Mouse (Mus musculus): Measurements from ENCODE around the gene Srsf4.
A peak's percentile ranks its signal among the peaks of the same experiment; 100 is the strongest.

Gene Srsf4

DNA sequence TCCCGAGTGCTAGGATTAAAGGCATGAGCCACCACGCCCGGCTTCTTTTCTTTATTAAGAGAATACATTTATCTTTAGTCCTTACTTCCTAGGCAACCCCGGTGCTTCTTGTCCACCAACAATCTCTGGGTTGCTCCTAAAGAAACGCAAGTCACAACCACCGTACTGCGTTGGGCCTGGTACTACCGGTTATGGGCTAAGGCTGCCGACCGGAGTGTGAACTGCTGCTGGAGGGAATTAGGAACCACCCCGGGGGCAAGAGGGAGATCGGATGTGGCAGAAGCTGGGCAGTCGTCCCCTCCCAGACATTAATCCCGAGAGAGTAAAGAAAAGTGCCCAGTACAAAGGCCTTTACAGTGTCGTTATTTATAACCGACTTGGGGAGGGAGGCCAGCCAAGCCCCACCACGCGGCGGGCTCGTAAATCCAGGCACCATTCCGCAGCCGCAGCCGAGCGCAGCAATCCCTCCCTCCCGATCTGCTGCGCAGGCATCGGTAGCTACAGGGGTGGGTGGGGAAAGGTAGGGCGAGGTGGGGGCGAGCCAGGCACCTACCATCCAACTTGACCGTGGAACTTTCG lies 41.6 kb downstream of the Srsf4 start:
- DNase-seq (ENCODE audit: low read depth, low spot score), result no peak

DNA sequence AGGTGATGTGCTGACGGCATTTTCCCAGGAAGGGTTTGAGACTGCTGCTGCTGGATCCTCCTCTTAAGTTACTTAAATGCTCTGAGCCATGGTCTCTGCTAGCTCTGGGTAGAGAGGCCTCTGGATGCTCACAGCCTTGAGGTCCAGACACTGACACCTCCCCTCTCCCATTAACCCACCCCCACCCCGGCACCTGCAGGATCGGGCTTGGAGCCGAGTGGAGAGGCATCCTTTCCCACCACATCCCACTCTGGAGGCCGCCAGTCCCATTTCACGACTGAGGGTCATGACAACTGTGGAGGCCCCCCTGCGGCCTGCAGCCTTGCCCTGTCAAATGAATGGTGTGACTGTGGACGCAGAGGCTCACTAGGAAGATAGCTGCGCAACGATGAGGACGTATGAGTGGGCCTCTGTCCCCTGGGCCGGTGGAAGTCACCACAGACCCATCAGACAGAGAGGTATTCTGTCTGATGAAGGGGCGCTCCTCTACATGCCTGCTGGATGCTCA lies 42.5 kb downstream of the Srsf4 start:
- no peak for DNase-seq (ENCODE audit: low read depth, low spot score)

DNA sequence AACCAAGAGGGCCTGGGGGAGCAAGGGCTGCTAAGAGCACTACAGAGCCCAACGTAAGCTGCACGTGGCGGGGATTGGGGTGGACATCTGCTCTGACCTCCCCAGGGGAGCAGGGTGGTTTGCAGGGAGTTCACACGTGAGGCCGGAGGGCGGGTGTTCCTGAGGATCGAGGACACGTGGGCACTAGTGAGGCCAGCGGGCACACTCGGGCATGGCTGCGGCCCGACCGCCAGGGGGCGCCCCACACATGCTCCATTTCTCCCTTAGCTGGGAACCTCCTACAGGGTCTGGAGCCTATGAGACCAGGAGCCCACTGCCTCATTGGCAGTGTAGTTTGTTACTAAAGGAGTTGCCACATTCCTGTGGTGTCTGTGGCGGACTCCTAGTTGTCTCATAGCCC lies 43.0 kb downstream of the Srsf4 start:
- no peak for DNase-seq (ENCODE audit: low read depth, low spot score)

DNA sequence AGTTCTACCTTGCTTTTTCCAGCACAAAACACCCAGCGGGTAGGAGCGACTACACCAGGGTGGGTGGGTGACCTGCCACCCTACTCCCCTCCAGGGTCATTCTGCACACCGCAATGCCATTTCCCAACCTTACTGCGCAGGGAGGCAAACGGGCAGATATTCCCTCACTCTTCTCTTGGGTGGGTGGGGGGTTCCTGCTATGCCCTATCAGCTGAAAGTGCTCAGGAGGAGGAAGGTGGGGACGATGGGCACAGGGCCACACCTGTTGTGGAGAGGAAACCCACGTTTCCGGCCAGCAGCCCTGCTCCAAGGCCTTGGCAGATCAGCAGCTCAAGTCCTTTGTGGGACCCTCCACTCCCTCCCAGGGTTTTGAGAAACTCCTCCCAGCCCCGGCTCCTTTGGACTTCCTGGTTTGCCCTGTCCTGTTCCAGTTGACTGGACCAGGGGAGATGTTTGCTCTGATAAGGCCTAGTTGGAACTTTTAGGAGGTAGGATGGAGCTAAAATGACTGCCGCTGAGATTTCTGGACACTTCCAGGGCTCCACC lies 43.7 kb downstream of the Srsf4 start:
- no peak for DNase-seq (ENCODE audit: low read depth, low spot score)

DNA sequence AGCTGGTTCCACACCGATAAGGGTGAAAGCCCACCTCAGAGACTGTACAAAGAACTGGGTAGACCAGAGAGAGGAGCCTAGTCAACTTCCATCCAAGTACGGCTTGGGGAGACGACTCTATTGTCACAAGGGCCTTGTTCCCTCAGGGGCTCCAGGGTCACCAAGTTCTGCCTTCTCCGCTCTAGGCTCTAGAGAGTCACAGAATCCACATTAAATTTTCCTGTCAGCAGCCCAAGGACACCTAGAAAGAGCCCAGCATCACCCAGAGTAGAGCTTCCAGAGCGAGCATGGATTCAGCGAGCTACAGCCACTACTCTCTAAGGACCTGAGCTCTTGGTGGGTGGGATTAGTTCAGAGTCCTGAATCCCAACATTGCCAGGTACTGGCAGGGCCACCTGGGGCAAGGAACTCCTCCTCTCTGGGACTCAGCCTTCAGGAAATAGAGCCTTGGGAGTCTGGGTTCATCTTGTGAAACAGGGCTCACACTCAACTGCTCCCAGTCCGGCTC lies 44.7 kb downstream of the Srsf4 start:
- no peak for DNase-seq (ENCODE audit: low read depth, low spot score)

DNA sequence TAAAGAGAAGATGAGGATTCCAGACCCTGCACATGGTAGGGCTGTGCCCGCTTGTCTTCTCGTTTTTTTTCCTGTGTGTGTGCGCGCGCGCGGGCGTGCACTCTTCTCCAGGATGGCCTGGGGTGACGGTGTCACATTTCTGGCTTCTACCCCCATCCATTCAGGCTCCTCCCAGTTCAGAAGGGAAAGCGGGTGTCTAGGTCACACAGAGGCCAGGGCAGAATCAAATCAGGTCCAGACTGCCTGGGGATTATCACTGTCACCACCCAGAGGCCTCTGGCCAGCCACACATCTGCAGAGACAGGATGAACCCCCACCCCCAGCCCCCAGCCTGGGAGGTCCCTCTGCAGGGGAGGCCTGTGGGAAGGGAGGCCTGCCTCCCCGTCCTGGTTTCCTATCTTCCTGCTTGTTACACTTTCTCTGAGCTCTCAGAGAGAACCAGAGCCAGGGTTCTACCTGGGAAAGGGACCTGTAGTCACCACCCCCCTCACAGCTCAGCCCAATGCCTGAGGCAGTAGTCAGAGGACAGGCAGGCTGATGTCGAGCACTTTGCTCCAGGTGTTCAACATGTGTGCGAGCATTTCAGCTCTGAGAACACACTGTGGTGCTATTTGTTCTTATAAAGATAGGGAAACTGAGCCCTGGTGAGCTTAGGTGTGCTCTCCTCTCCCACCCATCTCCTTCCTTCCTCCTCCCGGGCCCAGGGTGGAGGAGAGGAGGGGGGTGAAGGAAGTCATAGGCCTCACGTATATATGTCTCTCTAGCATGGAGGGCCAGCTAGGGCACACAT lies 45.5 kb downstream of the Srsf4 start:
- peak; percentile 59 for DNase-seq (ENCODE audit: low read depth, low spot score)

DNA sequence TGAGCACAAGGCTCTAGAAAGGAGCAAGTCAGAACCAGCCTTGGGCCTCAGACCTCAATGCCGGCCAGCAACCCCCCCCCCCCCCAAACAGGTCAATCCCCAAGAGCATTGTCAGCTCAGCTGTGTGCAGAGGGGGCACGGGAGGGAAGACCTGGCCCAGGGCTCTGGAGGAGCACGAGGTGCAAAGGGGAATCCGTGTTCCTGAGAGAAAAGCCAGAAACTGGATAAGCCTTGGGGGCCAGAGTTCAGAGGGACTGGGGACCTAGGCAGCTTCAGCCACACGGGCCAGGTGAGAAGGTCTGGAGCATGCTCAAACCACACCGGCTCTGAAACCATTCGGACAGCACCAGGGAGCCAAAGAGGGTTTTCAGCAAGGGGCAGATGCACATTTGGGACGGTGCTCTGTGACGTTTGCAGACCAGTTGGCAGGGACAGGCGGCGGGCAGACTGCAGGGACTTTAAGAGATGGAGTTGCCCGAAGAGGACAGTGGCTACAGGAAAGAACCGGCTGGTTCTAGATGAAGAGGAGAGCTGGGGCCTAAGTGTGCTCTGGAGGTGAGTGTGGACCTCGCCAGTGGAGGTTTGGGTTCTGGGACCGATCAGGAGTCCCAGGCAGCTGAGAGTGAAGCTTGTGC lies 46.2 kb downstream of the Srsf4 start:
- no peak for DNase-seq (ENCODE audit: low read depth, low spot score)

DNA sequence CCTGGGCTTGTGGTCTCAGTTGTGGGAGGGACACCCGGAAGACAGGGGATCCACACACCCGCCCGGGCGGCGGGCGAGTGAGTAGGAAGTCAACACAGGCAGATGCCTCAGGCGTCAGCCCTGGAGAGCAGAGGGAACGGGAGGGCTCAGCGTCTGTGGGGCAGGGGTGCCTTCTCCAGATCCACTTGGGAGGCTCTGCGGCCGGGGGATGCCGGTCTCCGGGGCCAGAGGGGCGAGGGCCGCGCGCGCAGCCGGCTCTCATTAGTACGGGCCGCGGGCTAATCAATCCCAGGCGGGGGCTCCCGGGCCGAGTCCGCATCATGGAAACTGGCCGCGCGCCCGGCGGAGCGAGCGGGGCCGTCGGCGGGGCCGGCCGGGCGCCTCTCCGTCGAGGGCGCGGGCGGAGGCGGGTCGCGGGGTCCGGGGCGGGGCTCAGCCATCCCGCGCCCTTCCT lies 46.8 kb downstream of the Srsf4 start:
- no peak for DNase-seq (ENCODE audit: low read depth, low spot score)

DNA sequence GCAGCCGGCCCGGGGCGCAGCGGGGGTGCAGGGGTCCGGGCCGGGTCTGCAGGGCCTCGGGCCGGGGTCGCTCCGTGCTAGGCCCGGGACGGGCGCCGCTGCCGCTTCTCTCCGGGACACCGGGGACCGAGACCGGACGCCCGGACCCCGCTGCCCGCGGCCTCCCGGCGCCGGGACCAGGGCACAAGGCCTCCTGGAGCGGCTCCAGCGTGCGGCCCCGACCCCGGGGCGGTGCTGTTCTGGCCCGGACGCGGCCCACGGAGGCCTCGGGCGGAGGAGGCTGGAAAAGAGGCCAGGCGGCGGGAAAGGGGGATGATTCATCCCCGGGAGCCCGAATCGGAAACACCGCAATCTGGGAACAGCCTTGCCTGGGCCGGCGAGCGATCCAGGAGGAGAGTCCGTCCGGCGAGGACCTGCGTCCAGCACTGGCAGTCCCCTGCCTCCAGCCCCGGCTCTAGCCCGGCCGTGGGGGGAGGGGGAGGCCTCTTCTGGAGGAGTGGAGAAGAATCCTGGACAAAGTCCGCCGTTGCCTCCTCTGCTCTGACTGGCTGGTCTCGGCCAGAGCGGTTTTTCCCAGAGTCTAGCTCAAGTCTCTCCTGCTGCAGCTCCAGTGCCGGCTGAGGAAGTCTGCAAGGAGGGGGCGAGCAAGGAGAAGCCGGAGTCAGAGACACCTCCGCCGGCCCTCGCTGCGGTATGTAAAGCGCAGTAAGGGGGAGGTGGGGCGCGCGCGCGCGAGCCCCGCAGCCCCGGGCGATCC lies 47.4 kb downstream of the Srsf4 start:
- DNase-seq (ENCODE audit: low read depth, low spot score), result no peak

DNA sequence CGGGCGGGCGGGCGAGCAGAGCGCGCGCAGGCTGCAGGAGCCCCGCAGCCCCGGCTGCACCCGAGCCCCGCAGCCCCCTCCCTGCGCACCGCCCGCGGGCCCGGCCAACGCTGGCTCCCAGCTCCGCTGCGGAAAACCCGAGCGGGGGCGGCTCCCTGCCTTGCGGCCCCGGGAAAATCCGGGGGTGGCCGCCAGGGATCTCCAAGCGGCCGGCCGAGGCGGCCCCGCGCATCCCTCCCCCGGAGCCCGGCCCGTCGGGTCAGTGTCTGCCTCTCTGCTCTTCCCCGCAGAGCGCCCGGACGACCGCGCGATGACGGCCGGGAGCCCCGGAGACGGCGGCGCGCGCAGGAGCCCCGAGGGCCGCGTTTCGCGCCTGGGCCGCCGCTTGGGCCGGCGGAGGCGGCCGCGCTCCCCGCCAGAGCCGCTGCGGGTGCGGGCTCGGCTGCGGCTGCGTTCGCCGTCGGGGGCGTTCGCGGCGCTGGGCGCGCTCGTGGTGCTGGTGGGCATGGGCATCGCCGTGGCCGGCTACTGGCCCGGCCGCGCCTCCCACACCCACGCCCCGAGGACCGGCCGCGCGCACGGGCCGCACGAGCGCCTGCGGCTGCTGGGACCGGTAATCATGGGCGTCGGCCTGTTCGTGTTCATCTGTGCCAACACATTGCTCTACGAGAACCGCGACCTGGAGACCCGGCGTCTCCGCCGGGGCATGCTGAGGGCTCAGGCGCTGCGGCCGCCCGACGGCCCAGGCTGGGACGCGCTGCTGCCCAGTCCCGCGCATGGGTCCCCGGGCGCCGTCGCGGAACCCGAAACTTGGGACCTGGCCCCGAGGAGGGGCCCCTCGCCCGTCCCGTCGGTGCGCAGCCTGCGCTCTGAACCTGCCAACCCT lies 48.3 kb downstream of the Srsf4 start, which contains the start of gene Tmem200b:
Tmem200b (plus strand) TSS at position 311 of the 886 bp plus-strand sequence.
- no peak for DNase-seq (ENCODE audit: low read depth, low spot score)

DNA sequence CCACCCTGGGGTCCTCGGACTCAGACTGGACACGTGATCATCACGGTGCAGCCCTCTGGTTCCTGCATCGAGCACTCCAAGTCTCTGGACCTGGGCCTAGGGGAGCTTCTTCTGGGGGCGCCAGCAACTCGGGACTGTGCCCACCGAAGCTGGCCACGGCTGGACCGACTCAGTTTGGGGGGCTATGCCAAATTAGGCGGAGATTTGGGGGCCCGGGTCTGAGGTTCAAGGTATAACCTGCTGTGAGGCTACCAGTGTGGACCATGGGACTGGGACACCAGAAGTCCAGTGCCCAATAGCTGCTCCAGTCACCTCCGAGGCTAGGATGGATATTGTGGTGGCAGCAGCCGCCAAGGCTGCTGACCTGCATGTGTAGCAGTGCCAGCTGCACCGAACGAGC lies 49.0 kb downstream of the Srsf4 start:
- no peak for DNase-seq (ENCODE audit: low read depth, low spot score)

DNA sequence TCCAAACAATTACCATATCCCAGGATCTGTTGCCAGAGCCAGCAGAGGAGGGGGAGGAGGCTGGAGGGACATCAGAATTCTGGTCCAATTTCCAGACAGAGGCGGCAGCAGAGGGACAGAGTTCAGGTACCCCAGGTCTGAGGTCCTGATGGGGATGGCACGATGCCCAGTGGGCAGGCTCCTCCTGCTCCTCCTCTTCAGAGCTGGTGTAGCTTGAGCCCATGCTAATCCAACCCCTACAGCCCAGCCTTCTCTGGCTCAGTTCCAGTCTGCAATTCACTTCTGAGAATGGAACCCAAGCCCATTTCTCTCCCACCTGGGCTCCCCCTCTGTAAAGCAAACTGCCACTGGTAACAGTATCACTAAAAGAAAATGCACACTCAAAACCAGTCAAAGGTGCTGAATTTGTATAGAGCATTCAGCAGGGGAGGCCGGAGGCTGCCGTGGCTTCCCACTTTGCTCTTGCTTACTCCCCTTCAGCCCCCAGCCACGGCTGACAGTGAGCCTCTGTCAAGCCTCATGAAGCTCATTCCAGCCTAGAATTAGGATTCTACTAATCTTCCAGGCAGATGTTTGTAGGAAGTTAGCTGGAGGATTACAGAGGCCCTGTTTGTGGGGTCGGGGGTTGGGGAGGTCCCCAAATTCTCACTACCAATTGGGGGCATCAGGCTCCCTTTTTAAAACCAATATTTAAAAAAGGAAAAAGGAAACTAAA lies 50.8 kb downstream of the Srsf4 start:
- DNase-seq (ENCODE audit: low read depth, low spot score), result no peak

DNA sequence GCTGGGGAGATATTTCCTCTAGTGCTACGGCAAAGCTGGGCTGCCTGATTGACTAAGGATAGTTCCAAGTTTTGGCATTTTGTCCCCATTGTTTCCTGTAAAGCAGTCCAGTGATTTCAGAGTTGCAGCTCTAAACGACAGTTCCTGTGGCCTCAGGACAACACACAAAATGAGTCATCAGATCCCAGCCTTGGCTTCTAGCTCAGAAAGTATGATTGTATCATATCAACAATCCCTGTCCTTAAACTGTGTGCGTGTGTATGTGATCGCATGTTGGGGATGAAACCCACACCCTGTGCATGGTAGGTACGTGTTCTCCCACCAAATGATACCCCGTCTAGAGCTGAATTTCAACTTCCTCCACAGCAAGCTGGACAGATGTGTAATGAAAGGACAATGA lies 55.7 kb downstream of the Srsf4 start:
- no peak for DNase-seq (ENCODE audit: low read depth, low spot score)

DNA sequence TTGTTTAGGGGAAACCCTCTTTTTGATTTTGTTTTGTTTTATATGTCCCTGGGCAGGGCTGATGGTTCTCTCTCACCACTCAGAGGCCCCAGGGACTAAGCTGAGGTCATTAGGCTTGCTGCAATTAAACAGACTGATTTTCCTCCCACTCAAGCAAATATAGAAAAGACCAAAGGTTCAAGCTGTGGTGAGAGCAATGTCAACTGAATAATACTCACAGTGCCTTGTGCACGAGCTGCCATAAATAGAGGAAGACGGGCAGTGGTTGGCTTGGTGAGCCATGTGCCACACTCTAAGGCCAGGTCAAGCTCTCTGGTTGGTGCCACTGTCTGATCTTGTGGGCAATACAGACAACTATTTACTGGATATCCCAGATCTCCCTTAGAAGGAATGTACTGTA lies 66.0 kb downstream of the Srsf4 start:
- no peak for DNase-seq (ENCODE audit: low read depth, low spot score)

DNA sequence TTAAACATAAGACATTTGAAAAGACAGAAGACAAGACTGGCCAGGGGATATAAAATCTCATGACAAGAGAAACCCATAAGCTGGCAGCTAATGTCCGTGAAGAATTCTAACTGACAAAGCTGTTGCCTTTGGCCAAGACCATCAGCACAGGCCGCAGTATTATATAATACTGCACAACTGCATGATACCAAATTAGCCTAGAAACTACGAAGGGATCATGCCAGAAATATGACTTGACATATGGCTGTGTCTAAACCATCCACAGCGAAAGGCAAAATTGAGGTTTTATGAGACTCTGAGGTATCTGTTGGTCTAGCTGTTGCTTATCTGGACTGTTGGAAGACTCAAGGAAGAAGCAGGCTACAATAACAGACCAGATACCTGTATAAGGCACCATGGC lies 67.4 kb downstream of the Srsf4 start:
- DNase-seq (ENCODE audit: low read depth, low spot score), result no peak

DNA sequence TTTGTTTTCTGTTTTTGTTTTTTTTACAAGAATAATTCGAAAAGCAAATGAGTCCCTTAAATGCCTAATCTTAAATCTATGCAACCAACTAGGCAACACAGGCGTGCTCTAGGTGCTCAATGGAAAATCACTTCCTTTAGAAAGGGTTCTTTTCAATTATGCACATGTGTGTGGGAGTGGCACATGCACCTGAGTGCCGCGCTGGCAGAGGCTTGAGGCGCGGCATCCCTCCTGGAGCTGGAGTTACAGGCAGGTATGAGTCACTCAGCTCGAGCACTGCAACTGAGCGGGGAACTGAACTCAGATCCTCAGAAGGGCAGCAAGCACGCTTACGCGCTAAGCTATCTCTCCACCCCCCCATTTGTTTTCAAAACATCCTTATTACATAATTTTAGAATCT lies 74.4 kb downstream of the Srsf4 start:
- no peak for DNase-seq (ENCODE audit: low read depth, low spot score)

DNA sequence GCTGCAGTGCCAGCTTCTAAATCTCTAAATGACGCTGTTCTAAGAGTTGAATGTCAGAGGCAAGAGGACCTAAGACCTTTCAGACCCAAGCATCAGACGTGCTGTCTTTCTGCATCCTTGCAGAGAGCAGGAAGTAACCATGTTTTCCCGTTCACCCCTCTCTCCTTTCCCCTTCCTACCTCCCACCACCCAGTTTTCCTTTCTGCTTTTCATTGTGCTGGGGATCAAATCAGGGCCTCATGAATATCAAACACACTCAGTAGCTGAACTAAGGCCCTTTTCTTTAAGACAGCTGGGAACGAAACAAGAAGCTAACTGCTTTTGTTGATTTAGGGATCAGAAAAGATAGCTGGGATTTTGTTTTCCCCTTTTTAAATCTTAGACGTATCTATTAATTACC lies 76.5 kb downstream of the Srsf4 start:
- DNase-seq (ENCODE audit: low read depth, low spot score), result no peak

DNA sequence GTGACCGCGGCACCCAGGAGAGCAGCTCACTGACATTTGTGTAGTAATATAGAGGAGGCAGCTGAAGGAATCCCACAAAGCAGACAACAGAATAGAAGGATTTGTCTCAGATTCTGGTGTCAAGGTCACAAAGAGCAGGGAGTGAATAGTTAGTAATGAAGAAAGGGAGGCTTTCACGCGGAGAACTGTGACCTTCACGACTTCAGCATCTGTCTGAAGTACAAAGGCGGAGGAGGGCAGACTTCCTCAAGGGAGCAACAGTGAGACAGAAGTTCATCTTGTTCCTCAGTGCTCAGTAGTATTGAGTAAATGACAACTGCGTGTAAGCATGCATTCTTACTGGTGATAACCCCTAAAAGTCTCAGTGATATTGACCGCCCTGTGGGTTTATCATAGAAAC lies 77.2 kb downstream of the Srsf4 start:
- DNase-seq (ENCODE audit: low read depth, low spot score), result no peak
